Mouse (Mus musculus) kidney, embryonic 16.5 days (tissue): Measurements from ENCODE around the gene Eif2s1. TPM values are rescaled to one million over a fixed set of nuclear protein-coding genes. Genes with fewer than 3 reads are reported as not detected.

ENCODE experiments used
- ATAC-seq: fragments of 200-750 bp; cut with Nextera tagmentation; 2 replicates; pipeline ENCODE4 v1.8.0; 2017; ENCODE audit warnings: moderate TSS enrichment; ENCODE audit not compliant: low FRiP score, low TSS enrichment
- H3K27ac ChIP-seq: fragments of 300-500 bp; sonication (generic); 2 replicates; pipeline ENCODE4 v1.5.1; 2014; ENCODE audit warnings: low read length
- H3K27me3 ChIP-seq: fragments of 300-500 bp; sonication (generic); 2 replicates; pipeline ENCODE4 v1.6.1; 2014; ENCODE audit warnings: low read length, control low read depth, mixed read lengths; ENCODE audit not compliant: insufficient read depth
- H3K36me3 ChIP-seq: fragments of 300-500 bp; sonication (generic); 2 replicates; pipeline ENCODE4 v1.6.1; 2014; ENCODE audit warnings: low read length, control low read depth, mixed read lengths; ENCODE audit not compliant: insufficient read depth
- H3K4me1 ChIP-seq: fragments of 300-500 bp; sonication (generic); 2 replicates; pipeline ENCODE4 v1.6.1; 2014; ENCODE audit warnings: low read length, control low read depth, mixed read lengths; ENCODE audit not compliant: insufficient read depth
- H3K4me2 ChIP-seq: fragments of 300-500 bp; sonication (generic); replicated peaks from 2 replicates; pipeline ENCODE4 v1.6.1; 2014; ENCODE audit warnings: low read depth, low read length
- H3K4me3 ChIP-seq: fragments of 300-500 bp; sonication (generic); 2 replicates; pipeline ENCODE4 v1.5.1; 2014; ENCODE audit warnings: mild to moderate bottlenecking, low read length
- H3K9ac ChIP-seq: fragments of 300-500 bp; sonication (generic); replicated peaks from 2 replicates; pipeline ENCODE4 v1.6.1; 2014; ENCODE audit warnings: low read length
- H3K9me3 ChIP-seq: fragments of 300-500 bp; sonication (generic); 2 replicates; pipeline ENCODE4 v1.6.1; 2016; ENCODE audit warnings: low read length, control low read depth
- WGBS: fragments of 180-500 bp; shearing (Covaris S2); extraction: QIAGEN DNeasy Blood & Tissue Kit; methylation state at CpG from one replicate; pipeline ENCODE4 v1.1.7; 2014; 5-methylcytosine and 5-hydroxymethylcytosine counted together
- polyA plus RNA-seq: library from polyadenylated mRNA; unstranded; fragments of >200 nt; fragmentation: Nextera tagmentation; extraction: Ambion mirVana; gene quantifications from 2 replicates; pipeline ENCODE4 v1.2.1, GENCODE M21; 2015

Gene Eif2s1
- polyA plus RNA-seq, 1 experiment from 2014 or later: 236 TPM

- H3K36me3 ChIP-seq: peaks cover 32% of the 10 kb centered on the region
- H3K9ac ChIP-seq: no peak overlapping the region
- no peaks in the 10 kb centered on the region for H3K27me3 ChIP-seq
- no peaks in the 10 kb centered on the region for H3K4me1 ChIP-seq
- WGBS: 95% methylated on average over 3 of the region's 3 CpGs
- no peaks in the 10 kb centered on the region for H3K9me3 ChIP-seq
- ATAC-seq: no peak
- no peak overlapping the region for H3K4me2 ChIP-seq
- H3K27ac ChIP-seq: no peak overlapping the region
- no peak overlapping the region for H3K4me3 ChIP-seq
These were observed 13.0 kb downstream of the Eif2s1 start for GRCm38 (mm10) chr12:78874581-78874980.

GRCm38 (mm10) chr12:78890062-78890461, 28.4 kb downstream of the Eif2s1 start:
- no peak overlapping the region for H3K4me3 ChIP-seq
- H3K9ac ChIP-seq: no peak overlapping the region
- H3K36me3 ChIP-seq: peaks cover 18% of the 10 kb centered on the region
- H3K4me1 ChIP-seq: no peaks in the 10 kb centered on the region
- ATAC-seq: no peak
- 82% methylated on average over 1 of the region's 1 CpGs for WGBS
- no peaks in the 10 kb centered on the region for H3K9me3 ChIP-seq
- no peaks in the 10 kb centered on the region for H3K27me3 ChIP-seq
- no peak overlapping the region for H3K27ac ChIP-seq
- H3K4me2 ChIP-seq: no peak overlapping the region

GRCm38 (mm10) chr12:78891149-78891548, 29.5 kb downstream of the Eif2s1 start:
- Histone ChIP-seq H3K4me3 (no peak overlapping the region), H3K4me1 (no peaks in the 10 kb centered on the region), H3K36me3 (peaks cover 11% of the 10 kb centered on the region), H3K9ac (no peak overlapping the region), H3K27ac (no peak overlapping the region), H3K9me3 (no peaks in the 10 kb centered on the region), H3K4me2 (no peak overlapping the region), H3K27me3 (no peaks in the 10 kb centered on the region)
- no peak for ATAC-seq
- 84% methylated on average over 2 of the region's 2 CpGs for WGBS

- no peaks in the 10 kb centered on the region for H3K27me3 ChIP-seq
- H3K4me3 ChIP-seq: no peak overlapping the region
- H3K9ac ChIP-seq: no peak overlapping the region
- 92% methylated on average over 1 of the region's 1 CpGs for WGBS
- H3K36me3 ChIP-seq: no peaks in the 10 kb centered on the region
- no peak for ATAC-seq
- H3K4me1 ChIP-seq: no peaks in the 10 kb centered on the region
- no peaks in the 10 kb centered on the region for H3K9me3 ChIP-seq
- no peak overlapping the region for H3K4me2 ChIP-seq
- no peak overlapping the region for H3K27ac ChIP-seq
These were observed 36.2 kb downstream of the Eif2s1 start for GRCm38 (mm10) chr12:78897861-78898260.

GRCm38 (mm10) chr12:78901467-78901866, 39.8 kb downstream of the Eif2s1 start:
- Histone ChIP-seq H3K4me1 (no peaks in the 10 kb centered on the region), H3K9ac (no peak overlapping the region), H3K27ac (no peak overlapping the region), H3K9me3 (no peaks in the 10 kb centered on the region), H3K4me3 (no peak overlapping the region), H3K27me3 (peaks cover 9% of the 10 kb centered on the region; the same call in 1 of the 2 replicates), H3K4me2 (no peak overlapping the region), H3K36me3 (no peaks in the 10 kb centered on the region)
- no peak for ATAC-seq
- WGBS: 84% methylated on average over 5 of the region's 5 CpGs

GRCm38 (mm10) chr12:78903313-78903712, 41.7 kb downstream of the Eif2s1 start:
- Histone ChIP-seq H3K27me3 (peaks cover 20% of the 10 kb centered on the region), H3K9me3 (no peaks in the 10 kb centered on the region), H3K4me3 (no peak overlapping the region), H3K36me3 (no peaks in the 10 kb centered on the region), H3K4me1 (peaks cover 6% of the 10 kb centered on the region; the same call in 1 of the 2 replicates), H3K9ac (no peak overlapping the region), H3K4me2 (no peak overlapping the region), H3K27ac (no peak overlapping the region)
- 80% methylated on average over 4 of the region's 4 CpGs for WGBS
- no peak for ATAC-seq

GRCm38 (mm10) chr12:78904499-78904898, 42.9 kb downstream of the Eif2s1 start:
- no peak overlapping the region for H3K4me2 ChIP-seq
- peaks cover 7% of the 10 kb centered on the region; the same call in 1 of the 2 replicates for H3K9me3 ChIP-seq
- H3K27ac ChIP-seq: no peak overlapping the region
- H3K36me3 ChIP-seq: no peaks in the 10 kb centered on the region
- peaks cover 6% of the 10 kb centered on the region; the same call in 1 of the 2 replicates for H3K4me1 ChIP-seq
- no peak overlapping the region for H3K4me3 ChIP-seq
- peaks cover 25% of the 10 kb centered on the region for H3K27me3 ChIP-seq
- H3K9ac ChIP-seq: no peak overlapping the region
- 78% methylated on average over 6 of the region's 7 CpGs for WGBS
- ATAC-seq: no peak

- peak within 1 kb of the TSS; percentile 90 for H3K4me2 ChIP-seq
- peaks cover 7% of the 10 kb centered on the region; the same call in 1 of the 2 replicates for H3K9me3 ChIP-seq
- no peak within 1 kb of the TSS for H3K27ac ChIP-seq
- peak; percentile 75; the same call in 1 of the 2 replicates for ATAC-seq
- peaks cover 42% of the 10 kb centered on the region for H3K27me3 ChIP-seq
- WGBS: 2% methylated on average over 38 of the region's 38 CpGs
- H3K9ac ChIP-seq: peak within 1 kb of the TSS; percentile 64
- peak within 1 kb of the TSS; percentile 50 for H3K4me3 ChIP-seq
- H3K36me3 ChIP-seq: no peaks in the 10 kb centered on the region
- H3K4me1 ChIP-seq: peaks cover 17% of the 10 kb centered on the region
These were observed 45.1 kb downstream of the Eif2s1 start, which contains the start of gene Plek2 for GRCm38 (mm10) chr12:78906707-78907162. Gene Plek2 (minus strand): TSS chr12:78906964.

- Histone ChIP-seq H3K4me1 (peaks cover 24% of the 10 kb centered on the region), H3K27me3 (peaks cover 55% of the 10 kb centered on the region), H3K36me3 (no peaks in the 10 kb centered on the region), H3K4me2 (no peak overlapping the region), H3K4me3 (no peak overlapping the region), H3K9me3 (peaks cover 7% of the 10 kb centered on the region; the same call in 1 of the 2 replicates), H3K9ac (no peak overlapping the region), H3K27ac (no peak overlapping the region)
- WGBS: 78% methylated on average over 6 of the region's 6 CpGs
- no peak for ATAC-seq
These were observed 46.5 kb downstream of the Eif2s1 start for GRCm38 (mm10) chr12:78908081-78908605.

GRCm38 (mm10) chr12:78910684-78911461, 49.3 kb downstream of the Eif2s1 start:
- Histone ChIP-seq H3K36me3 (no peaks in the 10 kb centered on the region), H3K9ac (no peak overlapping the region), H3K9me3 (peaks cover 7% of the 10 kb centered on the region; the same call in 1 of the 2 replicates), H3K27me3 (peaks cover 61% of the 10 kb centered on the region), H3K4me2 (peak overlapping the region; percentile 71), H3K4me3 (peak overlapping the region; percentile 44), H3K4me1 (peaks cover 24% of the 10 kb centered on the region), H3K27ac (no peak overlapping the region)
- no peak for ATAC-seq
- WGBS: 10% methylated on average over 16 of the region's 16 CpGs
